Mouse (Mus musculus): ENCODE data around the gene Ccdc162.

- TF ChIP-seq HCFC1 (IDR thresholded peaks at IDR 0.05; ENCODE audit: borderline replicate concordance, insufficient read depth, low read length), result no peak
- TF ChIP-seq ZNF384 (IDR thresholded peaks at IDR 0.05; ENCODE audit: low read depth, low read length), result no peak
Measured at GRCm38 (mm10) chr10:41537226-41537982, 179.0 kb downstream of the Ccdc162 start.

Data from ES-E14 (cell line).